Mouse (Mus musculus) small intestine, adult 2 months (tissue): Measurements from ENCODE around the gene Snx33. TPM values are rescaled to one million over a fixed set of nuclear protein-coding genes. Genes with fewer than 3 reads are reported as not detected.
"Not testable (repeated sequence)": the region's sequence is repeated elsewhere in the genome, so short reads cannot be mapped to it uniquely, and the experiment has no call there.

Source experiments
- H3K27ac ChIP-seq: fragments of 200-500 bp; 2 replicates; pipeline ENCODE4 v1.5.1; 2012; ENCODE audit warnings: low read depth, low read length, control low read depth, inconsistent platforms; ENCODE audit not compliant: insufficient read depth
- H3K27me3 ChIP-seq: fragments of 200-500 bp; 2 replicates; pipeline ENCODE4 v1.6.1; 2012; ENCODE audit warnings: mild to moderate bottlenecking, moderate library complexity, low read length, inconsistent platforms; ENCODE audit not compliant: control insufficient read depth, insufficient read depth
- H3K36me3 ChIP-seq: fragments of 200-500 bp; 2 replicates; pipeline ENCODE4 v1.6.1; 2012; ENCODE audit warnings: mild to moderate bottlenecking, low read length, control low read depth, inconsistent platforms; ENCODE audit not compliant: control insufficient read depth, insufficient read depth
- H3K4me1 ChIP-seq: fragments of 200-500 bp; 2 replicates; pipeline ENCODE4 v1.6.1; 2012; ENCODE audit warnings: low read length, inconsistent platforms, mixed read lengths; ENCODE audit not compliant: control insufficient read depth, insufficient read depth, insufficient read length
- H3K4me3 ChIP-seq: fragments of 200-500 bp; 2 replicates; pipeline ENCODE4 v1.5.1; 2012; ENCODE audit warnings: low read depth, mild to moderate bottlenecking, control low read depth, inconsistent platforms, low read length, moderate library complexity
- CTCF ChIP-seq: fragments of 200-500 bp; IDR thresholded peaks from 2 replicates; pipeline ENCODE4 v1.5.1; 2012; ENCODE audit warnings: low read depth, mild to moderate bottlenecking, control low read depth, inconsistent platforms, low read length, moderate library complexity, mixed read lengths; ENCODE audit not compliant: insufficient replicate concordance, insufficient read length; ENCODE audit errors: extremely low read depth
- POLR2A ChIP-seq: fragments of 200-500 bp; IDR thresholded peaks from 2 replicates; pipeline ENCODE4 v1.6.1; 2012; ENCODE audit warnings: low read depth, mild to moderate bottlenecking, control low read depth, inconsistent platforms, low read length, moderate library complexity
- WGBS: fragments of 180-500 bp; shearing (Covaris S2); methylation state at CpG from one replicate; pipeline ENCODE4 v1.1.7; 2018; 5-methylcytosine and 5-hydroxymethylcytosine counted together
- polyA plus RNA-seq: library from polyadenylated mRNA; depleted of rRNA; stranded (reverse); fragments of >200 nt; gene quantifications from 2 replicates; pipeline ENCODE4 v1.2.3, GENCODE M21; 2012

Gene Snx33
- polyA plus RNA-seq, 1 experiment, result 3.8 TPM

DNA sequence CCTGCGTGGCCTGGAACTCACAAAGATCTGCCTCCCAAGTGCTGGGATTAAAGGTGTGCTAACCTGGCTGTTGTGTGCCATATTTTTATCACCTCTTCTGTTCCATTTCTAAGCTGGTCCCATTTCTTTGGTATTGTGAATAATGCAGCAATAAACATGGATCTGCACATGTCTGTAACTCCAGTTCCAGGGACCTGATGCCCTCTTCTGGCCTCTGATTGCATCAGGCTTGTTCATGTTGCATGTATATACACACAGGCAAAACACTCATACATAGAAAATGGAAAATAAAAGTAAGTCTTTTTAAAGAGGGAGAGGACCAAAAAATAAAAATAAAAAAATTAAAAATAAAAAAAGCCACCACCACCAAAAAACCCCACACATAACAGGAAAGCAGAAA, 25.4 kb upstream of the Snx33 start:
- Histone ChIP-seq H3K4me1 (peaks cover 3% of the 10 kb centered on the region), H3K27me3 (no peaks in the 10 kb centered on the region), H3K36me3 (no peaks in the 10 kb centered on the region), H3K4me3 (no peak overlapping the region), H3K27ac (no peak overlapping the region)
- WGBS, result 96% methylated on average over 1 of the region's 1 CpGs
- no peak for TF ChIP-seq CTCF
- TF ChIP-seq POLR2A, result no peak

DNA sequence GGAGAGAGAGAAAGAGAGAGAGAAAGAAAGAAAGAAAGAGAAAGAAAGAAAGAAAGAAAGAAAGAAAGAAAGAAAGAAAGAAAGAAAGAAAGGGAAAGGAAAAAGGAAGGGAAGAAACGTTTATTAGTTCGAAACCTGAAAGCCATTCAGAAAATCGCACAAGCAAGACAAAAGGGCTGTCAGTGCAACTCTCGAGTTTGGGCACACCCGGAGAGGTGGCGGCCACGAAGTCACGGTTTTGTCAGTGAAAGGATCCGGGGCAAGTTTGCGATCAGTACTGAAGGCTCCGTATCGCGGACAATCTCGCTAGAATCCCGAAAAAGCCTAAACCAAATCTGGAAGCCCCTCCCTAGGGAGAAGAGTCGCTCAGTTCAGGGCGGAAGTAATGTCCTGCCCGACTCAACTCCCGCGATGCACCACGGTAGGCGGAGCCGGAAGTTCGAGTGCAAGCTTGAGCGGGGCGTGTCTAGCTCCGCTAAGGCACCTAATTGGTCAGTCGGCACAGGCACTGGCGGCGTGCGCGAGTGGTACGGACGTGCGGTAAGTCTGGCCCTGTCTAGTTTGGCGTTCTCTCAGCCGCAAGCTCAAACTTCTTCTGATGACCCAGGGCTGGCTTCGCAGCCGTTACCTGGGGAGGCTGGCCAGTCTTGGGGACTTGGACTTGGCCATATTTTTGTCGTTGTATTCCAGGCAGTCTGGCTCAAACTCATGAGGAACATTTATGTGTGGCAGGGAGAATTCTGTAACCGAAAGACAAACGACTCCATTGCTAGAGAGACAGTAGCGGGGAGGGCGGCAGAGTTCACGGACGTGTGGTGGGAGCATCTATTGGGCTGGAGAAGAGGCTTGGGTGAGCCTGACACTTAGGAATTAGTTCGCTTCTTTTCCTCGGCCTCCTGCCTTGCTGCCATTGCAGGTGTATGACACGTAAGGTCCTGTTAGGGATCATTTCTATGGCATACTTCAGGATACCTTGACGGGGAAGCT, 22.5 kb upstream of the Snx33 start, which contains the start of gene Snupn:
Gene Snupn (plus strand): TSS at position 465 of the 987 bp plus-strand sequence.
- H3K27me3 ChIP-seq, result no peaks in the 10 kb centered on the region
- under 1% methylated on average over 50 of the region's 50 CpGs for WGBS
- H3K27ac ChIP-seq, result peak within 1 kb of the TSS; percentile 69
- H3K36me3 ChIP-seq, result no peaks in the 10 kb centered on the region
- peaks cover 3% of the 10 kb centered on the region for H3K4me1 ChIP-seq
- H3K4me3 ChIP-seq, result peak within 1 kb of the TSS; percentile 77
- TF ChIP-seq CTCF, result no peak
- TF ChIP-seq POLR2A, result peak; percentile 66; the same call in 1 of the 2 replicates

DNA sequence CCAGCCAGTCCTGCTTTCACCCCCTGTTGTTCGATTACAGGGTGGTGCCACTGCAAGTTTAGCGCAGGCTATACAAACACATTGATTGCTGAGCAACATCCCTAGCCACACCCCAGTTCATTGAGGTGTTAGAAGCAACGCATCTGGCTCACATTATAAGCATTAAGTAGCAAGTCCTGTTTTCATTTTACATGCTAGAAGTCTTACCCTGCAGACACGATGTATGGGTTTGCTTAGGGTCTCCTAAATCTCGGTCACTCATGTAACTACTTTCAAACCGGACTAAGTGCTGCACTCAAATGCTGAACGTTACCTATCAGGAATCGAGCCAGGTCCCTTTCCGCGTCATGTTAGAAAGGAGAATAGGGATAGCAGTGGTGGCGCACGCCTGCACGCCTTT, 21.6 kb upstream of the Snx33 start:
- H3K27ac ChIP-seq, result no peak overlapping the region
- WGBS, result 6% methylated on average over 13 of the region's 13 CpGs

DNA sequence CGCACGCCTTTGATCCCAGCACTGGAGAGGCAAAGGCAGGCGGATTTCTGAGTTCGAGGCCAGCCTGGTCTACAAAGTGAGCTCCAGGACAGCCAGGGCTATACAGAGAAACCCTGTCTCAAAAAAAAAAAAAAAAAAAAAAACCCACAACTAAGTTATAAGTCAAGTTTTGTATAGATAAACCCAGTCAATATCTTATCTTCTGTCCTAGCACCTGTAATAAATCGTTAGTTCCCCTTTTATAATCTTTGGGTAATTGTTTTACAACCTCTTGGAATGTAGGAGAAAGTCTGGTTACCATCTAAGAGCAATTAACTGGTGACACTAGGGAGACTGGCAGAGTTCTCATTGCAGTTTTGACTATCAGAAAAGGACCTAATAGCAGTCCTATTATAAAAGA, 20.5 kb upstream of the Snx33 start:
- not testable (repeated sequence) for H3K4me1 ChIP-seq, H3K4me3 ChIP-seq, H3K36me3 ChIP-seq, H3K27me3 ChIP-seq, H3K27ac ChIP-seq
- WGBS, result 30% methylated on average over 5 of the region's 5 CpGs

More for the DNA sequence above, 21.6 kb upstream of the Snx33 start:
- H3K36me3 ChIP-seq, result no peaks in the 10 kb centered on the region
- no peaks in the 10 kb centered on the region for H3K27me3 ChIP-seq
- peaks cover 3% of the 10 kb centered on the region for H3K4me1 ChIP-seq
- peak overlapping the region; percentile 34 for H3K4me3 ChIP-seq
- TF ChIP-seq POLR2A, result no peak
- TF ChIP-seq CTCF, result no peak

DNA sequence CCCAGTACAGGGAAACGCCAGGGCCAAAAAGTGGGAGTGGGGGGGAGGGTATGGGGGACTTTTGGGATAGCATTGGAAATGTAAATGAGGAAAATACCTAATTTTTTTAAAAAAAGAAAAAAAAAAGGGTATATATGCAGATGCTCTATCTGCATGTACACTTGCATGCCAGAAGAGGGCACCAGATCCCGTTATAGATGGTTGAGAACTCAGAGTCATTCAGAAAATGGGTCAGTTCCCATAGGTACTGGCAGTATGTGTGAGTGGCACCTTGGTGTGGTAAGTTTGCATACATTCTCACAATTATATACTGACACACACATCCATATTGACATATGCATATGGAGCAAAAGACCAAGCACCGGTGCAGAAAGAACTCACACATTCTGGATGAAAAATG, 19.3 kb upstream of the Snx33 start:
- not testable (repeated sequence) for H3K36me3 ChIP-seq, H3K4me1 ChIP-seq, H3K27ac ChIP-seq, H3K27me3 ChIP-seq, H3K4me3 ChIP-seq
- 31% methylated on average over 3 of the region's 3 CpGs for WGBS

DNA sequence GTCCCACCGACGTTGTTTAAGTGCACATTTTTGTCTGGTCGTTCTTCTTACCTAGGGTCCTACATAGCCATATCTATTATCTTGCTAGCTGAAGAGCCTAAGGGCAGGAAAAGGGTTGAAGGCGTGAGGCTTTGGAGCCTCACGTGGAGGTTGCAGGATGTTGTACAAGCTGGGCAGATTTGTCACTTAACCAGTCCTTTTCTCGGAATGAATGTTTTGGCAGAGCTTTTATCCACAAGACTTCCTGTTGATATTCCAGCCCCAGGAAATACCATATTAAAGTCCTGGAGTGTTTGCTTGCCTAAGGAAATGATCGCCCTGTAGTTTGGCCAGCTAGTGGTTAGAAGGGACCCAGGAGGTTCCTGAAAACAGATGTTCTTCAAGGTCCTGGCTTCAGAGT, 10.2 kb upstream of the Snx33 start:
- peaks cover 4% of the 10 kb centered on the region; the same call in 1 of the 2 replicates for H3K4me1 ChIP-seq
- WGBS, result under 1% methylated on average over 7 of the region's 7 CpGs
- peak overlapping the region; percentile 52 for H3K4me3 ChIP-seq
- 0 out of 2 replicates have a peak, but pooled peaks cover 4% of the 10 kb centered on the region for H3K36me3 ChIP-seq
- no peak for TF ChIP-seq POLR2A
- no peak for TF ChIP-seq CTCF
- peak overlapping the region; percentile 90 for H3K27ac ChIP-seq
- H3K27me3 ChIP-seq, result no peaks in the 10 kb centered on the region

DNA sequence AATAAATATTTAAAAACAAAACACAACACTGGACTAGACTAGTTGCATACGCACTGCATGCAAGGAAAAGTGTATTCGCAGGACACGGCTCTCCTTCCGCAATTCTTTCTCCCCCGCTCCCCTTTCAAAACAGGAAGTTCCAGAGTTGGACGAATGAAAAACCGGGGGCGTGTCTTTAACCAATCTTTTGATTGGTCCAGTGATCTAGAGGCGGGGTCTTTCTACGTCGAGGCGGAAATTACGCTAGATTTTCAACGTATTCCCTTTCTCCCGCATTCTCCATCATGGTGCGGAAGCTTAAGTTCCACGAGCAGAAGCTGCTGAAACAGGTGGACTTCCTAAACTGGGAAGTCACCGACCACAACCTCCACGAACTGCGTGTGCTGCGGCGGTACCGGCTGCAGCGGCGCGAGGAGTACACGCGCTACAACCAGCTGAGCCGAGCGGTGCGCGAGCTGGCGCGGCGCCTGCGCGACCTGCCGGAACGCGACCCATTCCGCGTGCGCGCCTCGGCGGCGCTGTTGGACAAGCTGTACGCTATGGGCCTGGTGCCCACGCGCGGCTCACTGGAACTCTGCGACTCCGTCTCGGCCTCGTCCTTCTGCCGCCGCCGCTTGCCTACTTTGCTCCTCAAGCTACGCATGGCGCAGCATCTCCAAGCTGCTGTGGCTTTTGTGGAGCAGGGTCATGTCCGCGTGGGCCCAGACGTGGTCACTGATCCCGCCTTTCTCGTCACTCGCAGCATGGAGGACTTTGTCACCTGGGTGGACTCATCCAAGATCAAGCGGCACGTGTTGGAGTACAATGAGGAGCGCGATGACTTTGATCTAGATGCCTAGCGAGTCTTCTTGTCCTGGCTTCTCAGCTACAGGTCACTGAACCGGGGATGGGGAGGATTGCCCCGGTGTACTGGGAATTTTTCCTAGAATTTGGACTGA, 9.3 kb upstream of the Snx33 start, which contains the start of gene Imp3:
Gene Imp3 (plus strand): TSS at position 253 of the 938 bp plus-strand sequence.
- TF ChIP-seq POLR2A (no peak), CTCF (no peak)
- Histone ChIP-seq H3K4me3 (peak within 1 kb of the TSS; percentile 90), H3K27me3 (no peaks in the 10 kb centered on the region), H3K36me3 (0 out of 2 replicates have a peak, but pooled peaks cover 4% of the 10 kb centered on the region), H3K4me1 (peaks cover 4% of the 10 kb centered on the region; the same call in 1 of the 2 replicates), H3K27ac (peak within 1 kb of the TSS; percentile 90)
- WGBS, result under 1% methylated on average over 73 of the region's 73 CpGs
